Mouse (Mus musculus) C2C12 (cell line): ENCODE results near the gene Osbpl2. TPM values are rescaled to one million over a fixed set of nuclear protein-coding genes. Genes with fewer than 3 reads are reported as not detected.

Source experiments
- H3K27me3 ChIP-seq: one replicate; pipeline ENCODE4 v1.6.1; 2011; ENCODE audit not compliant: control insufficient read depth, insufficient read depth, insufficient read length
- H3K36me3 ChIP-seq: one replicate; pipeline ENCODE4 v1.6.1; 2011; ENCODE audit not compliant: control insufficient read depth, insufficient read depth
- H3K4me3 ChIP-seq: one replicate; pipeline ENCODE4 v1.5.1; 2011; ENCODE audit warnings: mild to moderate bottlenecking, control low read depth; ENCODE audit not compliant: poor library complexity, insufficient read depth, severe bottlenecking
- H3K79me2 ChIP-seq: one replicate; pipeline ENCODE4 v1.6.1; 2011; ENCODE audit not compliant: control insufficient read depth, insufficient read depth
- H3K79me3 ChIP-seq: one replicate; pipeline ENCODE4 v1.6.1; 2011; ENCODE audit warnings: low read depth, control low read depth
- H3ac ChIP-seq: one replicate; pipeline ENCODE3; 2011; ENCODE audit warnings: low read depth; ENCODE audit not compliant: control insufficient read depth, insufficient read length
- CEBPB ChIP-seq: IDR thresholded peaks from one replicate; pipeline ENCODE4 v1.6.1; 2011; ENCODE audit warnings: low read depth, mild to moderate bottlenecking, control low read depth, moderate library complexity
- CTCF ChIP-seq: IDR thresholded peaks from one replicate; pipeline ENCODE4 v1.5.1; 2011; ENCODE audit not compliant: control insufficient read depth, insufficient read depth, insufficient read length
- FOSL1 ChIP-seq: IDR thresholded peaks from one replicate; pipeline ENCODE4 v1.8.0; 2011; ENCODE audit warnings: mild to moderate bottlenecking, low read length; ENCODE audit not compliant: poor library complexity, insufficient read depth, severe bottlenecking
- MAX ChIP-seq: IDR thresholded peaks from one replicate; pipeline ENCODE4 v1.6.1; 2011; ENCODE audit warnings: mild to moderate bottlenecking, control low read depth
- MYOD1 ChIP-seq: IDR thresholded peaks from one replicate; pipeline ENCODE4 v1.6.1; 2011; ENCODE audit warnings: low read depth; ENCODE audit not compliant: control insufficient read depth, insufficient read length
- MYOG ChIP-seq: IDR thresholded peaks from one replicate; pipeline ENCODE4 v1.6.1; 2011; ENCODE audit not compliant: control insufficient read depth, insufficient read length; ENCODE audit errors: extremely low read depth
- USF1 ChIP-seq: IDR thresholded peaks from one replicate; pipeline ENCODE4 v1.6.1; 2011; ENCODE audit warnings: low read depth, mild to moderate bottlenecking, control low read depth, moderate library complexity
- microRNA-seq: library from miRNA; unstranded; fragments of <30 nt; microRNA quantifications from one replicate; pipeline ENCODE4, GENCODE M21; 2019; ENCODE audit warnings: borderline microRNAs expressed
- polyA plus RNA-seq: library from polyadenylated mRNA; unstranded; fragments of >200 nt; fragmentation: generic; extraction: Trizol; gene quantifications from one replicate; pipeline ENCODE4 v1.2.1, GENCODE M21; 2012; ENCODE audit warnings: missing spikeins

The Osbpl2 gene
- polyA plus RNA-seq, 1 experiment: 9.2 TPM

DNA sequence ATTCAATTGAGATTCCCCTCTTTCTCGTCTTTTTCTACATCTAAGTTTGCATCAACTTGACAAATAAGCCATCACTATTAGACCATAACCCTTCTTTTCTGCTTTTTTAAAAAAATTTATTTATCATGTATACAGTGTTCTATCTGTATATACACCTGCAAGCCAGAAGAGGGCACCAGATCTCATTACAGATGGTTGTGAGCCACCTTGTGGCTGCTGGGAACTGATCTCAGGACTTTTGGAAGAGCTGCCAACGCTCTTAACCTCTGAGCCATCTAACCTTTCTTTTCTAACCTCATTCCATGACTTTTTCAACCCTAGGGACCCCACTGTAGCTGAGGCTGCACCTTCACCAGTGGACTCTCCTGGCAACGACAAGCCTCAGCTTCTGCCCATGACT, 93.1 kb downstream of the Osbpl2 start:
- Histone ChIP-seq H3ac (no peak overlapping the region), H3K36me3 (peaks cover 6% of the 10 kb centered on the region), H3K4me3 (no peak overlapping the region), H3K79me2 (peaks cover 76% of the 10 kb centered on the region), H3K79me3 (peaks cover 31% of the 10 kb centered on the region), H3K27me3 (no peaks in the 10 kb centered on the region)
- TF ChIP-seq CEBPB (no peak), CTCF (no peak), USF1 (no peak), MYOD1 (no peak), FOSL1 (no peak), MAX (no peak), MYOG (no peak)

Small RNA genes within 50 kb of the gene (microRNA-seq; reads per million reads assigned to microRNA genes)
- not detected for gene Mir7005

Other genes with a start within 250 kb of the Osbpl2 start
- gene Taf4, start 142.7 kb upstream of the Osbpl2 start, polyA plus RNA-seq: 6.9 TPM
- 35.2 TPM for gene Lsm14b, start 94.3 kb upstream of the Osbpl2 start, polyA plus RNA-seq
- gene Psma7, start 76.9 kb upstream of the Osbpl2 start, polyA plus RNA-seq: 559 TPM
- 0.96 TPM for gene Ss18l1, start 76.8 kb upstream of the Osbpl2 start, polyA plus RNA-seq
- 18.0 TPM for gene Mtg2, start 48.7 kb upstream of the Osbpl2 start, polyA plus RNA-seq
- not detected for gene Hrh3, start 14.8 kb upstream of the Osbpl2 start, polyA plus RNA-seq
- gene Adrm1, start 52.2 kb downstream of the Osbpl2 start, polyA plus RNA-seq: 204 TPM
- 47.4 TPM for gene Lama5, start 106.6 kb downstream of the Osbpl2 start, polyA plus RNA-seq
- gene Rps21, start 138.1 kb downstream of the Osbpl2 start, polyA plus RNA-seq: 5,244 TPM
- 7.9 TPM for gene Cables2, start 154.2 kb downstream of the Osbpl2 start, polyA plus RNA-seq
- not detected for gene Rbbp8nl, start 170.6 kb downstream of the Osbpl2 start, polyA plus RNA-seq
- gene Gata5, start 215.4 kb downstream of the Osbpl2 start, polyA plus RNA-seq: not detected